Mouse (Mus musculus) megakaryocyte, embryonic 14.5 days (primary cell): Measurements from ENCODE around the gene Ddx6. TPM values are rescaled to one million over a fixed set of nuclear protein-coding genes. Genes with fewer than 3 reads are reported as not detected.

Source experiments
- H3K27me3 ChIP-seq: replicated peaks from 2 replicates; pipeline ENCODE3; 2012; ENCODE audit warnings: inconsistent platforms
- H3K36me3 ChIP-seq: replicated peaks from 2 replicates; pipeline ENCODE3; 2012; ENCODE audit warnings: low read length, inconsistent platforms, mixed read lengths
- H3K4me1 ChIP-seq: 2 replicates; pipeline ENCODE4 v1.6.1; 2012; ENCODE audit warnings: inconsistent platforms
- H3K4me3 ChIP-seq: replicated peaks from 2 replicates; pipeline ENCODE3; 2012; ENCODE audit warnings: moderate library complexity, mild to moderate bottlenecking, inconsistent platforms
- H3K9me3 ChIP-seq: 2 replicates; pipeline ENCODE4 v1.6.1; 2012; ENCODE audit warnings: inconsistent platforms
- FLI1 ChIP-seq: IDR thresholded peaks from 2 replicates; pipeline ENCODE4 v1.6.1; 2012; ENCODE audit warnings: low read length, inconsistent platforms, mixed read lengths
- GATA1 ChIP-seq: IDR thresholded peaks from 3 replicates; pipeline ENCODE4 v1.6.1; 2012; ENCODE audit warnings: mixed read lengths, low read length, inconsistent platforms, borderline replicate concordance
- polyA plus RNA-seq: library from polyadenylated mRNA; stranded (reverse); fragments of >175 nt; gene quantifications from 2 replicates; pipeline ENCODE4 v1.2.3, GENCODE M21; 2012; ENCODE audit warnings: low replicate concordance; ENCODE audit not compliant: insufficient read depth

The Ddx6 gene
- polyA plus RNA-seq, 1 experiment = 10.8 TPM

DNA sequence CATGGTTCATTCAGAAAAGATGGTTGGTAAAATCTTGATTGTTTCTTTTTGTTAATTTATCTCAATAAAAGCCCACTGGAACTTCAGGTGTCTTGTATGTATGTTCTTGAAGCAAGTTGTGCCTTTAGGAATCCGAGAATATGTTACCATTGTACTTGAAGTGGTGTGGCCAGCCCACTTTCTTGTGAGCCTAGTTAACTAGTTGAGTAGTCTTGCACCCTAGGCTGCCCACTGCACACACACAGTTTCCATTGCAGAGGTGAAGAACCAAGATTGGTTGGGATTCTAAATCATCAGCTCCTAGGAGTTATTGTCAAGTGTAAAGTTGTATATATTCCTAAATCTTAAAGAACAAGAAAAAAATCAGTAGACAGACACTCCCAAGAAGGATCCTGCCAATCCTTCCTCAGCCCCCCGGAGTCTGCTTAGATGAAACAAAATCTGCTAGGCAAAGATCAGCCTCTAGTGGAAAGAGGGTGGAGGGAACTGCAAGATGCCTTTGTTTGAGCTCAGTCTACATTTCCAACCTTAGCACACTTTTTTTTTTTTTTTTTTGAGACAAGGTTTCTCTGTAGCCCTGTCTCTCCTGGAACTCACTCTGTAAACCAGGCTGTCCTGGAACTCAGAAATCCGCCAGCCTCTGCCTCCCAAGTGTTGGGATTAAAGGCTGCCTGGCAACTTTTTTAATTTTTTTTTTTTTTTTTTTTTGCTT lies 36.1 kb downstream of the Ddx6 start:
- Histone ChIP-seq H3K36me3 (peaks cover 34% of the 10 kb centered on the region), H3K4me3 (no peak overlapping the region), H3K9me3 (0 out of 2 replicates have a peak, but pooled peaks cover 5% of the 10 kb centered on the region), H3K27me3 (no peaks in the 10 kb centered on the region), H3K4me1 (peaks cover 15% of the 10 kb centered on the region)
- TF ChIP-seq FLI1 = no peak
- TF ChIP-seq GATA1 = no peak

DNA sequence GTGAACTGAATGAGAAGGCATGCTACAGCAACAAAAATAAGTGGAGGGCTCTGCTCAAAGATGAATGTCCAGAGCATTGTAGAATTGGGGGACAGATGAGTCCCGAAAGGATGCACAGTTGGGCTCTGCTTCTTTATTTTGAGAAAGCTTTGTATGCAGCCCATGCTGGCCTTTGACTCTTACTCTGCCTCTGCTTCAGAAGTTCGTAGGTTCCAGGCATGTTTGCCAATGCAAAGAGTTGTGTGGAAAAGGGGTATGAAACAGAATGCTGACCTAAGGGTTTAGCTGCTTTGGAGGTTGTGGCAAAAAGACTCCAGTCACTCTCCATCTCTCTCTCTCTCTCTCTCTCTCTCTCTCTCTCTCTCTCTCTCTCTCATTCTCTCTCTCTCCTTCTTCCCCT lies 36.9 kb downstream of the Ddx6 start:
- no peaks in the 10 kb centered on the region for H3K27me3 ChIP-seq
- TF ChIP-seq GATA1 = no peak
- TF ChIP-seq FLI1 = no peak
- H3K4me3 ChIP-seq = no peak overlapping the region
- peaks cover 26% of the 10 kb centered on the region for H3K36me3 ChIP-seq
- 0 out of 2 replicates have a peak, but pooled peaks cover 5% of the 10 kb centered on the region for H3K9me3 ChIP-seq
- H3K4me1 ChIP-seq = peaks cover 23% of the 10 kb centered on the region

DNA sequence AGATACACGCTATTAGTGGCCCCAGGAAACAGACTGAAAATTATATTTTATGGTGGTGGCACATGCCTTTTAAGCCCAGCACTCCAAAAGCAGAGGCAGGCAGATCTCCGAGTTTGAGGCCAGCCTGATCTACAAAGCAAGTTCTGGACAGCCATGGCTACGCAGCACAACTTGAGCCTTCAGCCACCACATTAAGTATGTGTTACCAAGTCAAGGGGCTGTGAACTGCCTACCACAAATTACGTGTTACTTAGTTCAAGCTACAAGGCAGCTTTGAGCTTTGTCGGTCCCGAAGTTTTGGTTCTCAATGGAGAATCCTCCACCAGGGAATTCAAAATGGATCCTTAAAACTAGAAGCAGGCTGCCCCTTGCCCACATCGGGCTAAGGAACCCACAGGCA lies 38.4 kb downstream of the Ddx6 start:
- peaks cover 12% of the 10 kb centered on the region for H3K36me3 ChIP-seq
- H3K4me3 ChIP-seq = no peak overlapping the region
- H3K27me3 ChIP-seq = no peaks in the 10 kb centered on the region
- TF ChIP-seq FLI1 (no peak), GATA1 (no peak)
- peaks cover 18% of the 10 kb centered on the region for H3K4me1 ChIP-seq
- H3K9me3 ChIP-seq = 0 out of 2 replicates have a peak, but pooled peaks cover 5% of the 10 kb centered on the region

DNA sequence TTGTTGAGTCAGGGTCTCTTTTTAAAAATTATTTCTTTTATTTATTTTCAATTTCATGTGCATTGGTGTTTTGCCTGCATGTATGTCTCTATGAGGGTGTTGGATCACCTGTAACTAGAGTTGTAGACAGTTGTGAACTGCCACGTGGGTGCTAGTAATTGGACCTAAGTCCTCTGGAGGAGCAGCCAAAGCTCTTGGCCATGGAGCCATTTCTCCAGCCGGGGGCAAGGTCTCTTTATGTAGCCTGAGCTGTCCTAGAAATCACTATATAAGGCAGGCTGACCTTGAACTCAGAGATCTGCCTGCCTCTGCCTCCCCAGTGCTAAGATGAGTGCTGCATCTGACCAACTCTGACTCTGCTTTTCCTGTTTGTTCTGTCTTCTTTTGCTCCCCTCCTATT lies 39.5 kb downstream of the Ddx6 start:
- Histone ChIP-seq H3K27me3 (peaks cover 4% of the 10 kb centered on the region), H3K4me1 (peaks cover 22% of the 10 kb centered on the region), H3K36me3 (peaks cover 3% of the 10 kb centered on the region)

DNA sequence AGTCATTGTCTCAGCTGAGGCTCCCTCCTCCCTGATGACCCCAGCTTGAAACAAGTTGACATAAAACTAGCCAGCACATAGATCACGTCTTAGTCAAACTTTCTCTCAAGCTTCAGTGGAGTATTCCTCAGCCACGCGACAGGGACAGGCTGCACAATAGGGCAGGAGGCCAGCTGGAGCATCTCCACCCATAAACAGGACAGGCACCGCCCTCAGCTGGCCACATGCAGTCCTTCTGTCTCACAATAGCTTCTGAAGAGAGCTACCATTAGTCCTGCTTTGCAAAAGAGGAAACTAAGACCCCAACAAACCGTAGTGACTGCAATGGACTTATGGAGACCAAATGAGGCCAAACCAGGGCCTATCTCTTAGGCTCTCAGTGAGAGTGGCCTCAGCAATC lies 40.8 kb downstream of the Ddx6 start:
- Histone ChIP-seq H3K4me1 (peaks cover 25% of the 10 kb centered on the region), H3K9me3 (0 out of 2 replicates have a peak, but pooled peaks cover 5% of the 10 kb centered on the region), H3K36me3 (peaks cover 3% of the 10 kb centered on the region), H3K27me3 (peaks cover 16% of the 10 kb centered on the region), H3K4me3 (peak overlapping the region; percentile 66)
- TF ChIP-seq FLI1 (no peak), GATA1 (no peak)

More for the DNA sequence above, 39.5 kb downstream of the Ddx6 start:
- H3K4me3 ChIP-seq = no peak overlapping the region
- H3K9me3 ChIP-seq = 0 out of 2 replicates have a peak, but pooled peaks cover 5% of the 10 kb centered on the region
- TF ChIP-seq GATA1 (no peak), FLI1 (no peak)

DNA sequence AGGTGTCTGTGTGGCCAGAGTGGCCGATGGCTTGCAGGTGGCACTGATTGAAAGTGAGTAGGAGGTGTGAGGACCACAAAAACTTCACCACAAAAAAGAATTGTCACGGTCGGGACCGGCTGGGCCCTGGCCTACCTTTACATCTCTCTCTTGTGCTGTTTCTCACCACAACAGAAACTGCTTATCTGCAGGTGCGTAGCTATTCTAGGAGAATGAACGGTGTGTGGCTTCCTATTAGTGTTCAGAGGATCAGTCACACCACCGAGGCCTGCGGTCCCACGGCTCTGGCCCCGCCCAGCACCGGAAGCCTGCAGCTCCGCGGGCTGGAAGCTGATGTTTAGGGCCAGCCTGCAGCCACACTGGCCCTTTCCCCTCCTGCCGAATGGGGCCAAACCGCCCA lies 41.2 kb downstream of the Ddx6 start:
- peaks cover 25% of the 10 kb centered on the region for H3K4me1 ChIP-seq
- H3K9me3 ChIP-seq = 0 out of 2 replicates have a peak, but pooled peaks cover 5% of the 10 kb centered on the region
- peaks cover 20% of the 10 kb centered on the region for H3K27me3 ChIP-seq
- no peak for TF ChIP-seq GATA1
- TF ChIP-seq FLI1 = no peak
- H3K4me3 ChIP-seq = peak overlapping the region; percentile 66
- H3K36me3 ChIP-seq = no peaks in the 10 kb centered on the region

DNA sequence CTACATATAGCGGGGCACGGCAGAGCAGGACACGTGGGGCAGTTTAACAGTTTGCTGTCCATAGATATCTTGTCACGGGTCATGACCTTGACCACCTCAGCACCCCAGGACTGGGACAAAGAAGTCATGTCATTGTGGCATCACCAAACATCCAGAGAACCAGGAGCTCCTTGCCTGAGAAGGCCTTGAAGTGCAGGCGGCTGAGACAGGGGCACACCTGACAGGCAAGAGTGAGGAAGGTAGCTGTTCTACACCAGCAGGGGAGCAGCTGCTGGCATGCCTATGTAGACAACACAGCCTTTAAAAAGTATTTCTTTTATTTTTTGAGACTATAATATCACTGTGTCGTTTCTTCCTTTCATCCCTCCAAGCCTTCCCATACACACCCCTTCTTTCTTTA lies 41.7 kb downstream of the Ddx6 start:
- peaks cover 25% of the 10 kb centered on the region for H3K4me1 ChIP-seq
- peak overlapping the region; percentile 66 for H3K4me3 ChIP-seq
- 0 out of 2 replicates have a peak, but pooled peaks cover 5% of the 10 kb centered on the region for H3K9me3 ChIP-seq
- peaks cover 24% of the 10 kb centered on the region for H3K27me3 ChIP-seq
- H3K36me3 ChIP-seq = no peaks in the 10 kb centered on the region
- no peak for TF ChIP-seq FLI1
- no peak for TF ChIP-seq GATA1

DNA sequence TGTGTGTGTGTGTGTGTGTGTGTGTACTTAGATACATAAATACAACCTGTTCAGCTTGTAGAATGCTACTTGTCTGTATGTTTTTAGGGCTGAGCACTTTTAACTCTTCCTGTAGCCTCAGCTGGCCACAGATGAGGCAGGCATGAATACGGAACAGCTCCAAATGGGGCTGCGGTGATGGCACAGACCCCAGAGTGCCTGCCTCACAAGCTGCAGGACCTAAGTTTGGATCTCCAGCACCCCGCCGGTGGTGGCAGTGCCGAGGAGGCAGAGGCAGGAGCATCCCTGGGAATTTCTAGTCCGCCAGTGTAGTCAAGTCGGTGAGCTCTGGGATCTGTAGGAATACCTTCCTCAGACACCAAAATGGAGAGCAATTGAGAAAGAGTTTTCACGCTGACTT lies 42.3 kb downstream of the Ddx6 start:
- Histone ChIP-seq H3K9me3 (0 out of 2 replicates have a peak, but pooled peaks cover 5% of the 10 kb centered on the region), H3K4me1 (peaks cover 30% of the 10 kb centered on the region), H3K36me3 (no peaks in the 10 kb centered on the region), H3K4me3 (no peak overlapping the region), H3K27me3 (peaks cover 24% of the 10 kb centered on the region)
- TF ChIP-seq GATA1 (no peak), FLI1 (no peak)

DNA sequence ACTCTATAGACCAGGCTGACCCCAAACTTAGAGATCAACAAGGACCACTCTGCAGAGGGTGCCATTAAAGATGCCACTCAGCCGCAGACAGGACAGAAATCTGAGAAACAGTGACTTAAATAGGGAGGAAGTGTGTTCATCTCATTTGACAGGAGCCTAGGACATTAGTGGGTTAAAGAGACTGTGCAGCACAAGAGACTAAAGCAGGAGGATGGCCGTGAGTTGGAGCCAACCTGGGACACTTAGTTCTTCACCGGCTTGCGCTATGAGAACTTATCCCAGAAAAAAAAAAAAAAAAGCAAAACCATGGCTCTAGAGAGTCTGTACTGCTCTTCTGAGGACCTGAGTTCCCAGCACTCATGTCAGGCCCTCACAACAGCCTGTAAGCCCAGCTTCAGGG lies 43.0 kb downstream of the Ddx6 start:
- Histone ChIP-seq H3K9me3 (0 out of 2 replicates have a peak, but pooled peaks cover 5% of the 10 kb centered on the region), H3K27me3 (peaks cover 24% of the 10 kb centered on the region), H3K36me3 (no peaks in the 10 kb centered on the region), H3K4me1 (peaks cover 33% of the 10 kb centered on the region), H3K4me3 (no peak overlapping the region)
- TF ChIP-seq FLI1 (no peak), GATA1 (no peak)

DNA sequence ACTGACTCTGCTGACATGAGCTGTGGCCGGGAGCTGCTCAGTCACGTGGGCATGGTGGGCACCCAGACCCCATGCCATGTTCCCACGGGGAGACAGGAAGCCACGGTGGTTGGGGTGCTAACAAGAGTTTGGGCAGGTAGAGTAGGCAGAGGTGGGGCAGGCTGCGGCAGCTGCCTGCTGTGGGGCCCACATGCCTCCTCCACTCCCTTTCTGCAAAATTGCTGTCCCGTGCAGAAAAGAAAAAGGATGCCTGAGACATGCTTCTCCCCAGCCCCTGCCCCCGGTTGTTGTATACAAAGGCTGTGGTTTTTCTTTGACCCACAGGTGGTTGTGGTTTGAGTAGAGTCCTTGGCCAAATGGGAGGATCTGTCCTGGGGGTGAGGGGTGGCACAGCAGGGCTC lies 44.2 kb downstream of the Ddx6 start:
- Histone ChIP-seq H3K4me1 (peaks cover 37% of the 10 kb centered on the region), H3K36me3 (no peaks in the 10 kb centered on the region), H3K27me3 (peaks cover 28% of the 10 kb centered on the region), H3K4me3 (no peak overlapping the region), H3K9me3 (0 out of 2 replicates have a peak, but pooled peaks cover 5% of the 10 kb centered on the region)
- no peak for TF ChIP-seq GATA1
- TF ChIP-seq FLI1 = no peak
